Mouse (Mus musculus) embryo, embryonic 9.5 days (tissue): Measurements from ENCODE around the gene Prr27.

Source experiments
- DNase-seq: peaks from one replicate; pipeline ENCODE4 v3.0.0-alpha.2; 2017; ENCODE audit errors: extremely low spot score

Gene Prr27

GRCm38 (mm10) chr5:87825386-87825785, at the start of gene Prr27:
TSS of gene Prr27 (plus strand) at chr5:87825686.
- no peak for DNase-seq

- DNase-seq: no peak
Observed at GRCm38 (mm10) chr5:87782731-87783130, 42.8 kb upstream of the Prr27 start.

DNA sequence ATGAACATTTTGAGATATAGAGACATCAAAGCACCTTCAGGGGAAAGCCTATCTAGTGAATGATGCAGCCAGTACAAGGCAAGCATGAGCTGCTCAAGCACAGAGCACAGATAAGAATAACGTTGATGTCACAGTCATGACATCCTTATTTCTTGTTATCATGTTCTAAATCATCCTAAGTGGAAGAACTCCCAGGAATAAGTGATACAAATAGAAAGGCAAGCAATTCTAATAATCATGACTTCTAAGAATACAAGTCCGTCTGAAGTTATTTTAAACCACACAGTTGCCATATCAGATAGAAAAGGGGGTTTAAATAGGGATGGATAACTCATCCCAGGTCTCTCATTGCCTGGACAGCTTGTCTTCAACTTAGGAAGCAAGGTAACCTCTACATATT, 17.7 kb upstream of the Prr27 start, which contains the start of gene Csn1s2b:
Gene Csn1s2b (plus strand): TSS at position 301 of the 400 bp plus-strand sequence.
- DNase-seq: no peak

DNA sequence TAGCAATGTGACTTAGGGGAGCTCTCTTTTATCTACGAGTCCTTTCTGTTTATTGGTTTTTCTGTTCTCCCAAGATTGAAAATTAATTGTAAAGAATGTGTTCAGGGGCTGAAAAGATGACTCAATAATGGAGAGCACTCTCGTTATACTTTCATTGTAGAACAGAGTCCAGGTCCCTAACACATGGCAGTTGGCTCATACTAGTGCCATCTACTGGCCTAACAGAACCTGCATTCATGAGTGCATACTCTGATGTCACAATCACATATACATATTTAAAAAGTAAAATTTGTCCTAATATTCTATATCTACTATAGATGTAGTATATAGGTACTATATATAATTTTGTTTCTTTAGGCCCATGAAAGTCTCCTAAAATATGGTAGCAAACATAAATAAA, 16.2 kb upstream of the Prr27 start:
- no peak for DNase-seq

- DNase-seq: no peak
Observed at GRCm38 (mm10) chr5:87855136-87855716, 29.7 kb downstream of the Prr27 start.

GRCm38 (mm10) chr5:87870084-87870483, 44.6 kb downstream of the Prr27 start:
- DNase-seq: no peak

- no peak for DNase-seq
Observed at GRCm38 (mm10) chr5:87871423-87871822, 45.9 kb downstream of the Prr27 start.

GRCm38 (mm10) chr5:87884729-87885128, 59.2 kb downstream of the Prr27 start, which contains the start of gene Odam:
TSS of gene Odam (plus strand) at chr5:87885029.
- DNase-seq: no peak
